Mouse (Mus musculus): Measurements from ENCODE around the gene Fanci. TPM values are rescaled to one million over a fixed set of nuclear protein-coding genes. Genes with fewer than 3 reads are reported as not detected.

Fanci gene
- polyA plus RNA-seq, 1 experiment from 2014 or later, result 16.1 TPM

Other genes with a start within 250 kb of the Fanci start
- gene Mfge8, start 242.9 kb upstream of the Fanci start, polyA plus RNA-seq (2016; fragmentation: Nextera tagmentation; extraction: Ambion mirVana), result 219 and 275 TPM in 2 replicates
- gene Abhd2, start 118.7 kb upstream of the Fanci start, polyA plus RNA-seq (2016; fragmentation: Nextera tagmentation; extraction: Ambion mirVana), result 4.7 and 5.4 TPM in 2 replicates
- gene Rlbp1, start 4.9 kb upstream of the Fanci start, polyA plus RNA-seq (2016; fragmentation: Nextera tagmentation; extraction: Ambion mirVana), result 0.10 and 0.31 TPM in 2 replicates
- 33.2 and 43.3 TPM in 2 replicates for gene Polg, start 74.4 kb downstream of the Fanci start, polyA plus RNA-seq (2016; fragmentation: Nextera tagmentation; extraction: Ambion mirVana)
- not detected in 2 replicates for gene Rhcg, start 225.7 kb downstream of the Fanci start, polyA plus RNA-seq (2016; fragmentation: Nextera tagmentation; extraction: Ambion mirVana)